Mouse (Mus musculus): ENCODE measurements around the gene Rhox2a.
"Not testable (repeated sequence)": the region's sequence is repeated elsewhere in the genome, so short reads cannot be mapped to it uniquely, and the experiment has no call there.

The Rhox2a gene

DNA sequence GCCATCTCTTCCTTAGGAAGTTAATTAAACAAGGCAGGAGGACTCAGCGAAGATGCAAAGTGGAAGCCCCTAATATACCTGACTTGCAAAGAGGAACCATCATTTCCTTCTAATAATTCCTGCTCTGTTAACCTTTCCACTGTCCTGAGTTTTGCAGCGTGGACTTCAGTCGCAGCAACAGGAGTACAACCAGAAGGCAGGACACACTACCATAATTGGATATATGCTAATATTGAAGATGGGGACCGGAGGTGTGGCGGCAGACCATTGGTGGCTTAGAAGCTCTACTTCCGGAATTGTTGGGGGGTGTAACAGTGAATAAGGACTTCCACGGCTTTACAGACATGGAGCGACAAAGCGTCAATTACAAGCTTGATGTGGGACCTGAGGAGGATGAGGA lies at the start of gene Rhox2a:
Gene Rhox2a, plus strand, starts transcription at position 301 of the 400 bp plus-strand sequence.
- not testable (repeated sequence) for DNase-seq

DNA sequence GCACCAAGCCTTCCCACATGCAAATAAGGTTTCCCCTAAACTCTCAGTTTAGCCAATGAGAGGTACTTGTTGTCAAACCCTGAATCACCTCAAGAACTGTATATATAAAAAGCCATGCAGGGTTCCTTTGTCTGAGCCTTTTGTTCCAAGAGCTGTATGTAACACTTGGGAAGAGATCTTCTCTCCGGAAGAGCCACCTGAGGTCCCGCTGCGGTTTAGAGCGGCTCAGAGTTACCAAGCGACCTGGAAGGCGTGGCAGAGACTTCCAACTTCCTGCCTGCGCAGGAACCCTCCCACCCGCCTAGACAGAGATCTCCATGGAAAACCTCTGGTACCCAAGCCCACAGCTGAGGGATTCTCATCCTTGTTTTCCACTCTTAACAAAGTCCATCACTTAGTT lies 46.1 kb upstream of the Rhox2a start:
- DNase-seq: no peak

DNA sequence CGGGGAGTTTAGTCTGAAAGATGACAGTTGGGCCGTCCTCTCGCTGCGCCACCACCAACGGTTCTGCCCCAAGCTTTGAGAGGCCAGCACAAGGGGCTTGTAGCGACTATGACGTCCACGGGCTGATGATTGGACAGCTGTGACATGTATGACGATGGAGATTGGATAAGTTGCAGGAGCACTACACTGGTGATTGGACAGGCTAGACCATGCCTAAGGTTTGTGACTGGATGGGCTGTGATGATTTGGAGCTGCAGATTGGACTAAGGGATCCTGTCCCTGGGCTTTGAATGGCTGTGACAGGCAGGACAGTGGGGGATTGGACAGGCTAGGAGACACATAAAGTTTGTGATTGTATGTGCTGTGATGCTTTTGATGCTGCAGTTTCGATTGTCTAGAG lies 33.8 kb upstream of the Rhox2a start, which contains the start of gene Gm9:
Gene Gm9, minus strand, starts transcription at position 101 of the 400 bp plus-strand sequence.
- no peak for DNase-seq

DNA sequence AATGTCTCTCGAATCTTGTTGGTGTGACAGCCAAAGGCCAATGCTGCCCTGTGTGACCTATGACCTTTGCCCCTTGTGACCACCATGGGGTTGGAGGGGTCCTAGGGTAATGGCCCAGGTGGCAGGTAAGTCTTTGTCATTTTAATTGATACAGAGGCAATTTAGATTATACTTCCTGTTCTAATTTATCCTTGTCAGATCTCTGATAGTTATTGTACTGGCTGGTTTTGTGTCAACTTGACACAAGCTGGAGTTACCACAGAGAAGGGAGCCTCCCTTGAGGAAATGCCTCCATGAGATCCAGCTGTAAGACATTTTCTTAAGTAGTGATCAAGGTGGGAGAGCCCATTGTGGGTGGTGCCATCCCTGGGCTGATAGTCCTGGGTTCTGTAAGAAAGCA lies 22.6 kb upstream of the Rhox2a start, which contains the start of gene Rhox1:
Gene Rhox1, minus strand, starts transcription at position 101 of the 400 bp plus-strand sequence.
- not testable (repeated sequence) for DNase-seq

DNA sequence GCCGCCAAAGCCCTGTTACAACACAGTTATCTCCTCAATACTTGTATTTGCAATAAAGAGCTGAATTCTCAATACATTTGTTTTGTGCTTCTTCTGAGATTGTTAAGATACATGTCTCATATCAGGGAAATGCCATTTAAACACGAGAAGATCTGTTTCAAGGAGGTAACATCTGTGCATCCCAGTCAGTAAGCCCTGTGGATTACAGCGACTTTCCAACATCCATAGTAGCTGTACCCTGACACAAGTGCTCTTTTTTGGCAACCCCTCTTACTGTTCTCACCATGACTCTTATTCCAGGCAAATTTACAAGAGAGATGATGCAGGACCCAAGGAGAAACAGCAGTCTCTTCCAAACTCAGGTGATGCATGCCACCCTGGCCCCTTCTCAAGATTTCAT lies 4.8 kb downstream of the Rhox2a start, which contains the start of gene Rhox3a:
Gene Rhox3a, plus strand, starts transcription at position 301 of the 400 bp plus-strand sequence.
- DNase-seq: not testable (repeated sequence)

DNA sequence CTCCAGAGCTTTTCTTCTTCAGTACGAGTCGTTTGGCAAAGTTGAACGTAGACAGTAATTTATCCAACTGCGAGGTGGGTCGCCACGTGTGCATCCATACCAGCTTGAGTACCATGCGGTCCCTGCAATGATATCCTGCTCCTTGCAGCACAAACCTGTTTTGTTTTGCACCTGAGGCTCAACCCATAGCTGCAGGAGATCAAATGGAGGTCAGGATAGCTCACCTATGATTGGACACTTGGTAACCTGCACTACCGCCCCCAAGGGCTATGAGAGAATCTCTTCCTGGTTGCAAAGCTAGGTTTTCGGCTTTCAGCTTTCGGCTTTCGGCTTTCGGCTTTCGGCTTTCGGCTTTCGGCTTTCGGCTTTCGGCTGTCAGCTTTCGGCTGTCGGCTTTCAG lies 20.3 kb downstream of the Rhox2a start, which contains the start of gene Rhox4a:
Gene Rhox4a, plus strand, starts transcription at position 301 of the 400 bp plus-strand sequence.
- DNase-seq: not testable (repeated sequence)

Measured in right cerebral cortex, postnatal 25 days (tissue).